Mouse (Mus musculus): ENCODE data around the gene Tdrd6. TPM values are rescaled to one million over a fixed set of nuclear protein-coding genes. Genes with fewer than 3 reads are reported as not detected.

The Tdrd6 gene
- polyA plus RNA-seq, 1 experiment from 2014 or later: 0.21 TPM

GRCm38 (mm10) chr17:43651314-43652046 is 21.4 kb upstream of the Tdrd6 start:
- no peaks in the 10 kb centered on the region for H3K27me3 ChIP-seq (ENCODE audit: control insufficient read depth, insufficient read depth, low read length)
- H3K9ac ChIP-seq (ENCODE audit: low read length): no peak overlapping the region
- no peak overlapping the region for H3K4me3 ChIP-seq (ENCODE audit: low read depth, low read length)
- no peaks in the 10 kb centered on the region for H3K36me3 ChIP-seq (ENCODE audit: control insufficient read depth, insufficient read depth, low read length)
- 65% methylated on average over 14 of the region's 14 CpGs for WGBS
- no peak overlapping the region for H3K4me2 ChIP-seq (ENCODE audit: low read depth)
- no peak overlapping the region for H3K27ac ChIP-seq (ENCODE audit: low read depth, low read length)
- DNase-seq (ENCODE audit: low spot score) (no peak), ATAC-seq (ENCODE audit: insufficient read depth, low FRiP score, low TSS enrichment) (no peak)
- H3K4me1 ChIP-seq (ENCODE audit: control insufficient read depth, insufficient read depth, low read length): no peaks in the 10 kb centered on the region
- no peaks in the 10 kb centered on the region for H3K9me3 ChIP-seq (ENCODE audit: control insufficient read depth, low read length)

DNA sequence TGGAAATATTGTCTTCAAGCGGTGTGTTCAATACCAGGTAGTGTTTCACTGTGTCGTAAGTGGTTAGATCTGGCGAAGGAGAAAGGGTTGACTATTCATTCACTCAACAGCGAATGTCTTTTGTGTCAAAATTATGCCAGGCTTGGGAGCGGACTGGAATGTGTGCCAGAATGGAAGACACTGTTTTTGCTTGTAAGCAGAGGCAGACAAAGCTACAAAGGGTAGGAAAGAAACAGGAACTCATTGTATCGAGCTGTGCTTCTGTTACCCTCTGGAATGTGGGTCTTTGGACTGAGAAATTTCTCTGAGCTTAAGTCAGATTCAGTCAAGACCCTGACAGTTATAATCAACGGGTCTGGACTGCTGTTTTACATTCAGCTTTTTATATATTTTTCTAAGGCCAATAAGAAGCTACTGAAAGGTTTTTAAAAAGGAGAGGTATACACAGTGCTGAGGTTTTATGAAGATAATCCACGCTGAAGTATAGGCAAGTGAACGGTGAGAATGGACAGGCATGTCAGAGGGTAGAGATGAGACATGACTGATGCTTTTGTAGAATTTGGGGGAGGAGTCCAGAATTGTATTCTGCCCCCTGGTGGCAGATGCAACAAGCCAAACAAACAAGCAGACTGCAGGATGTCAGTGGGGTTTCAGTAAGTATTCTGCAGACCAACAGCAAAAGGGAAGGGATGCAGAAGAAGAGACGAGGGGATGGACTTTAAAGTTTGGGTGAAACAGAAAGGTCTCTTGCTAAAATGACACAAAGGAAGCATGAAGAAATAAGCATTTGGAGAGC is 19.7 kb upstream of the Tdrd6 start:
- no peak overlapping the region for H3K27ac ChIP-seq (ENCODE audit: low read depth, low read length)
- H3K27me3 ChIP-seq (ENCODE audit: control insufficient read depth, insufficient read depth, low read length): no peaks in the 10 kb centered on the region
- no peak overlapping the region for H3K9ac ChIP-seq (ENCODE audit: low read length)
- no peak overlapping the region for H3K4me3 ChIP-seq (ENCODE audit: low read depth, low read length)
- H3K9me3 ChIP-seq (ENCODE audit: control insufficient read depth, low read length): no peaks in the 10 kb centered on the region
- WGBS: 88% methylated on average over 10 of the region's 10 CpGs
- ATAC-seq (ENCODE audit: insufficient read depth, low FRiP score, low TSS enrichment) (no peak), DNase-seq (ENCODE audit: low spot score) (no peak)
- no peak overlapping the region for H3K4me2 ChIP-seq (ENCODE audit: low read depth)
- no peaks in the 10 kb centered on the region; the same call in 1 of the 2 replicates for H3K36me3 ChIP-seq (ENCODE audit: control insufficient read depth, insufficient read depth, low read length)
- H3K4me1 ChIP-seq (ENCODE audit: control insufficient read depth, insufficient read depth, low read length): no peaks in the 10 kb centered on the region

GRCm38 (mm10) chr17:43646925-43647324 is 16.8 kb upstream of the Tdrd6 start:
- H3K9ac ChIP-seq (ENCODE audit: low read length): no peak overlapping the region
- DNase-seq (ENCODE audit: low spot score) (no peak), ATAC-seq (ENCODE audit: insufficient read depth, low FRiP score, low TSS enrichment) (no peak)
- H3K9me3 ChIP-seq (ENCODE audit: control insufficient read depth, low read length): no peaks in the 10 kb centered on the region
- H3K27me3 ChIP-seq (ENCODE audit: control insufficient read depth, insufficient read depth, low read length): no peaks in the 10 kb centered on the region
- H3K36me3 ChIP-seq (ENCODE audit: control insufficient read depth, insufficient read depth, low read length): no peaks in the 10 kb centered on the region; the same call in 1 of the 2 replicates
- no peaks in the 10 kb centered on the region for H3K4me1 ChIP-seq (ENCODE audit: control insufficient read depth, insufficient read depth, low read length)
- H3K4me3 ChIP-seq (ENCODE audit: low read depth, low read length): no peak overlapping the region
- whole genome bisulfite sequencing: 46% methylated on average over 5 of the region's 5 CpGs
- no peak overlapping the region for H3K27ac ChIP-seq (ENCODE audit: low read depth, low read length)
- H3K4me2 ChIP-seq (ENCODE audit: low read depth): no peak overlapping the region

GRCm38 (mm10) chr17:43645136-43645535 is 15.0 kb upstream of the Tdrd6 start:
- H3K9ac ChIP-seq (ENCODE audit: low read length): no peak overlapping the region
- H3K9me3 ChIP-seq (ENCODE audit: control insufficient read depth, low read length): no peaks in the 10 kb centered on the region
- WGBS: 91% methylated on average over 3 of the region's 3 CpGs
- DNase-seq (ENCODE audit: low spot score) (no peak), ATAC-seq (ENCODE audit: insufficient read depth, low FRiP score, low TSS enrichment) (no peak)
- no peak overlapping the region for H3K4me2 ChIP-seq (ENCODE audit: low read depth)
- H3K4me1 ChIP-seq (ENCODE audit: control insufficient read depth, insufficient read depth, low read length): no peaks in the 10 kb centered on the region
- H3K27me3 ChIP-seq (ENCODE audit: control insufficient read depth, insufficient read depth, low read length): no peaks in the 10 kb centered on the region
- H3K27ac ChIP-seq (ENCODE audit: low read depth, low read length): no peak overlapping the region
- no peak overlapping the region for H3K4me3 ChIP-seq (ENCODE audit: low read depth, low read length)
- H3K36me3 ChIP-seq (ENCODE audit: control insufficient read depth, insufficient read depth, low read length): no peaks in the 10 kb centered on the region; the same call in 1 of the 2 replicates

DNA sequence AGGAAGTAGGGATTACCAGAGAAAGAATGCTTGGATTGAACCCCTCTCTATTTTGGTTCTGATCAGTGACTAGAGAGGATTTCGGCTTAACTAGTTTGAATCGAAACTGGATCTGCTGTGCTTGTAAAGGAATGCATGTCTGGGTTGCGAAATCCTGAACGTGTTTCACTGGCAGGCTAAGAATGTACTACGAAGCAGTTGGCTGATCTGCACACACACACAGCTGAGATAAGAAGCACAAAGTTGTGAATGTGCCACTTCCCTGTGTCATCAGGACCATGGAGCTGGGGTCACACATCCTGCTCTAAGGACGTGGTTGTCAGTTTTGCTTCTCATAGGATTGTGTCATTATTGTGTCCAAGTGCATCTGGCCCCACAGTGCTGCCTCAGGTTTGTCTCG is 14.3 kb upstream of the Tdrd6 start:
- no peaks in the 10 kb centered on the region for H3K4me1 ChIP-seq (ENCODE audit: control insufficient read depth, insufficient read depth, low read length)
- H3K36me3 ChIP-seq (ENCODE audit: control insufficient read depth, insufficient read depth, low read length): no peaks in the 10 kb centered on the region; the same call in 1 of the 2 replicates
- DNase-seq (ENCODE audit: low spot score): no peak
- H3K9ac ChIP-seq (ENCODE audit: low read length): no peak overlapping the region
- H3K4me2 ChIP-seq (ENCODE audit: low read depth): no peak overlapping the region
- ATAC-seq (ENCODE audit: insufficient read depth, low FRiP score, low TSS enrichment): no peak
- no peaks in the 10 kb centered on the region for H3K27me3 ChIP-seq (ENCODE audit: control insufficient read depth, insufficient read depth, low read length)
- no peak overlapping the region for H3K27ac ChIP-seq (ENCODE audit: low read depth, low read length)
- no peak overlapping the region for H3K4me3 ChIP-seq (ENCODE audit: low read depth, low read length)
- H3K9me3 ChIP-seq (ENCODE audit: control insufficient read depth, low read length): no peaks in the 10 kb centered on the region
- 89% methylated on average over 7 of the region's 7 CpGs for WGBS

DNA sequence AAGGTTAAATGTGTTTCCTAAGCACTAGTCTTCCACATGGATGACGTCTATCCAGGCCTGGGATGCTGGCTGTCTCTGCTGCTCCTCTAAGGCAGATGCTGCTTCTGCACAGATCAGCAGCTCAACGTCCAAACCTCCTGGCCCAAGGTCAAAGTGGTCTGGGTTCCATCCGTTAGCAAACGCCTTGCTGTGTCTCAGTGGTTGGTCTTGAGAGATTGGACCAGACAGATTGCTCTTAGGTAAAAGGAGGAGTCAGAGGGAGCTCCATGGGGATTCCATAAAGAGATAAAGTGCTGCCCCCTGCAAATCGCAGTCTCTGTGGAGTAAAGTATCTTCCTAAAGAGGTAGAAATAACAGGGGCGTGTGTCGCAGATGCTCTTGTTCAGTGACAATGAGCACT is 13.1 kb upstream of the Tdrd6 start:
- H3K27me3 ChIP-seq (ENCODE audit: control insufficient read depth, insufficient read depth, low read length): no peaks in the 10 kb centered on the region
- no peaks in the 10 kb centered on the region for H3K9me3 ChIP-seq (ENCODE audit: control insufficient read depth, low read length)
- no peaks in the 10 kb centered on the region; the same call in 1 of the 2 replicates for H3K36me3 ChIP-seq (ENCODE audit: control insufficient read depth, insufficient read depth, low read length)
- no peaks in the 10 kb centered on the region for H3K4me1 ChIP-seq (ENCODE audit: control insufficient read depth, insufficient read depth, low read length)
- no peak overlapping the region for H3K4me3 ChIP-seq (ENCODE audit: low read depth, low read length)
- no peak overlapping the region for H3K9ac ChIP-seq (ENCODE audit: low read length)
- H3K27ac ChIP-seq (ENCODE audit: low read depth, low read length): no peak overlapping the region
- no peak overlapping the region for H3K4me2 ChIP-seq (ENCODE audit: low read depth)
- DNase-seq (ENCODE audit: low spot score) (no peak), ATAC-seq (ENCODE audit: insufficient read depth, low FRiP score, low TSS enrichment) (no peak)
- WGBS: 79% methylated on average over 7 of the region's 7 CpGs

DNA sequence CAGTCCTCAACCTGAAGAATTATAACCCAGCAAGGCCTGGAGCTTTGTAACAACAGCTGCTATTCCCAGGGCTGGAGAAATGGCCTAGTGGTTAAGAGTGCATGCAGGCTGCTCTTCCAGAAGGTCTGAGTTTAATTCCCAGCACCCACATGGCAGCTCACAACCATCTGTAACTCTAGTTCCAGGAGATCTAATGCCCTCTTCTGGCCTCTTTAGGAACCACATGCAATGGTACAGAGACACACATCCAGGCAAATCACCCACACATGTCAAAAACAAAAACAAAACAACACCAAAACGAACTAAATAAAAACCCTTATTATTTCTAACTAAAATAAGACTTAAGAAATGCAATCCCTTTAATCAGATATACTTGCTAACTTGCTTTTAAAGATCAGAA is 10.7 kb upstream of the Tdrd6 start:
- no peaks in the 10 kb centered on the region for H3K27me3 ChIP-seq (ENCODE audit: control insufficient read depth, insufficient read depth, low read length)
- H3K9me3 ChIP-seq (ENCODE audit: control insufficient read depth, low read length): no peaks in the 10 kb centered on the region
- H3K4me1 ChIP-seq (ENCODE audit: control insufficient read depth, insufficient read depth, low read length): no peaks in the 10 kb centered on the region
- H3K4me3 ChIP-seq (ENCODE audit: low read depth, low read length): no peak overlapping the region
- ATAC-seq (ENCODE audit: insufficient read depth, low FRiP score, low TSS enrichment) (no peak), DNase-seq (ENCODE audit: low spot score) (no peak)
- H3K4me2 ChIP-seq (ENCODE audit: low read depth): no peak overlapping the region
- H3K36me3 ChIP-seq (ENCODE audit: control insufficient read depth, insufficient read depth, low read length): no peaks in the 10 kb centered on the region; the same call in 1 of the 2 replicates
- no peak overlapping the region for H3K27ac ChIP-seq (ENCODE audit: low read depth, low read length)
- H3K9ac ChIP-seq (ENCODE audit: low read length): no peak overlapping the region
- 88% methylated on average over 1 of the region's 1 CpGs for WGBS

- H3K4me2 ChIP-seq (ENCODE audit: low read depth): no peak overlapping the region
- H3K4me3 ChIP-seq (ENCODE audit: low read depth, low read length): no peak overlapping the region
- ATAC-seq (ENCODE audit: insufficient read depth, low FRiP score, low TSS enrichment): no peak
- no peaks in the 10 kb centered on the region for H3K27me3 ChIP-seq (ENCODE audit: control insufficient read depth, insufficient read depth, low read length)
- H3K4me1 ChIP-seq (ENCODE audit: control insufficient read depth, insufficient read depth, low read length): no peaks in the 10 kb centered on the region
- 91% methylated on average over 4 of the region's 4 CpGs for WGBS
- no peak for DNase-seq (ENCODE audit: low spot score)
- no peaks in the 10 kb centered on the region for H3K36me3 ChIP-seq (ENCODE audit: control insufficient read depth, insufficient read depth, low read length)
- H3K27ac ChIP-seq (ENCODE audit: low read depth, low read length): no peak overlapping the region
- H3K9ac ChIP-seq (ENCODE audit: low read length): no peak overlapping the region
- H3K9me3 ChIP-seq (ENCODE audit: control insufficient read depth, low read length): no peaks in the 10 kb centered on the region
Observed at GRCm38 (mm10) chr17:43637146-43637545, 7.0 kb upstream of the Tdrd6 start.

DNA sequence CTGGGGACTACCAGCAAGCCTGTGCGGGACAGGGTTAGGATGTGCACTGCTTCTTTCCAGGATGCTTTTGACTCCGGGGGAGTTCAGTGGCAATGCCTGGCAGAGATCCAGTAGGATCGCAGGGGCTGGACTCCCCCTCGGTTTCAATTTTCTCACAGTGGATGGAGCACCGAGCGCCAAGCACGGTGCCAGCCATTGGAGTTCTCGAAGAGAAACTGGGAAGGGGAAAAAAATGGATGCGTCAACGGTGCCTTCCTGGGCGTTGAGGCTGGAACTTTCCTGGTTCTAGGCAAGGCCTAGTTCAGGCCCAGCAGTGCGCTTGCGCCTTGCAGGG is 295 bp upstream of the Tdrd6 start:
- 56% methylated on average over 13 of the region's 13 CpGs for WGBS
- peaks cover 31% of the 10 kb centered on the region for H3K27me3 ChIP-seq (ENCODE audit: control insufficient read depth, insufficient read depth, low read length)
- no peak; the same call in 1 of the 2 replicates for ATAC-seq (ENCODE audit: insufficient read depth, low FRiP score, low TSS enrichment)

More for the DNA sequence above, 295 bp upstream of the Tdrd6 start:
- peak overlapping the region; percentile 71 for H3K4me2 ChIP-seq (ENCODE audit: low read depth)
- H3K9ac ChIP-seq (ENCODE audit: low read length): no peak overlapping the region
- H3K36me3 ChIP-seq (ENCODE audit: control insufficient read depth, insufficient read depth, low read length): no peaks in the 10 kb centered on the region
- H3K27ac ChIP-seq (ENCODE audit: low read depth, low read length): no peak overlapping the region
- no peak for DNase-seq (ENCODE audit: low spot score)
- H3K4me1 ChIP-seq (ENCODE audit: control insufficient read depth, insufficient read depth, low read length): peaks cover 9% of the 10 kb centered on the region
- peak overlapping the region; percentile 38; the same call in 1 of the 2 replicates for H3K4me3 ChIP-seq (ENCODE audit: low read depth, low read length)
- H3K9me3 ChIP-seq (ENCODE audit: control insufficient read depth, low read length): no peaks in the 10 kb centered on the region

Measured in neural tube, embryonic 11.5 days (tissue).